Mouse (Mus musculus) erythroblast, embryonic 14.5 days (primary cell): ENCODE measurements around the gene Tet2.
"Not testable (repeated sequence)": the region's sequence is repeated elsewhere in the genome, so short reads cannot be mapped to it uniquely, and the experiment has no call there.

Experiments used
- GATA1 ChIP-seq: IDR thresholded peaks from 2 replicates; pipeline ENCODE4 v1.6.1; 2012; ENCODE audit warnings: low read length, inconsistent platforms, mixed read lengths
- TAL1 ChIP-seq: IDR thresholded peaks from 3 replicates; pipeline ENCODE4 v1.6.1; 2012; ENCODE audit warnings: low read length, inconsistent platforms, mixed read lengths

- TF ChIP-seq GATA1, TAL1: not testable (repeated sequence)
Measured at GRCm38 (mm10) chr3:133538499-133538898, 6.4 kb downstream of the Tet2 start.
